Mouse (Mus musculus) ES-E14 (cell line): ENCODE data around the gene Mad1l1. TPM values are rescaled to one million over a fixed set of nuclear protein-coding genes. Genes with fewer than 3 reads are reported as not detected.

Experiments used
- DNase-seq: peaks from one replicate; pipeline ENCODE4 v3.0.0-alpha.2; 2013; ENCODE audit warnings: low read depth, low spot score
- H3K27ac ChIP-seq: 2 replicates; pipeline ENCODE4 v1.5.1; 2012; ENCODE audit warnings: low read depth, mild to moderate bottlenecking, low read length, moderate library complexity, mixed read lengths; ENCODE audit not compliant: poor library complexity, insufficient read depth, severe bottlenecking
- H3K36me3 ChIP-seq: 2 replicates; pipeline ENCODE4 v1.6.1; 2012; ENCODE audit warnings: mild to moderate bottlenecking, low read length, moderate library complexity, mixed read lengths; ENCODE audit not compliant: control insufficient read depth, poor library complexity, insufficient read depth, severe bottlenecking
- H3K4me1 ChIP-seq, 2 experiments: fragments of 150-350 bp in 1 of 2; sonication (generic) in 1 of 2; 2 replicates each; pipeline ENCODE4 v1.6.1; 2012; ENCODE audit warnings: low read length in 2 of 2, mild to moderate bottlenecking in 1 of 2, mixed read lengths in 1 of 2; ENCODE audit not compliant: control insufficient read depth in 2 of 2, insufficient read depth in 2 of 2, poor library complexity in 1 of 2
- H3K4me3 ChIP-seq, 2 experiments: fragments of 150-350 bp in 1 of 2; sonication (generic) in 1 of 2; 2 replicates each; pipeline ENCODE4 v1.5.1; 2012; ENCODE audit warnings: low read length in 2 of 2, low read depth in 1 of 2, mild to moderate bottlenecking in 1 of 2, mixed read lengths in 1 of 2; ENCODE audit not compliant: insufficient read depth in 1 of 2, poor library complexity in 1 of 2, severe bottlenecking in 1 of 2
- H3K9ac ChIP-seq: 2 replicates; pipeline ENCODE4 v1.6.1; 2012; ENCODE audit warnings: low read depth, mild to moderate bottlenecking, low read length, mixed read lengths; ENCODE audit not compliant: poor library complexity, insufficient read depth, severe bottlenecking
- H3K9me3 ChIP-seq: fragments of 150-350 bp; sonication (generic); 2 replicates; pipeline ENCODE4 v1.6.1; 2012; ENCODE audit warnings: low read depth, mild to moderate bottlenecking, low read length; ENCODE audit not compliant: control insufficient read depth, insufficient read depth
- CHD2 ChIP-seq: IDR thresholded peaks from 2 replicates; pipeline ENCODE4 v1.6.1; 2014; ENCODE audit warnings: mild to moderate bottlenecking, low read depth, low read length, inconsistent platforms
- HCFC1 ChIP-seq: IDR thresholded peaks from 2 replicates; pipeline ENCODE4 v1.6.1; 2012; ENCODE audit warnings: low read length, inconsistent platforms, borderline replicate concordance; ENCODE audit not compliant: insufficient read depth
- MAFK ChIP-seq: IDR thresholded peaks from 2 replicates; pipeline ENCODE4 v1.6.1; 2014; ENCODE audit warnings: mild to moderate bottlenecking, low read depth, low read length, inconsistent platforms; ENCODE audit not compliant: insufficient read depth
- ZC3H11A ChIP-seq: IDR thresholded peaks from 2 replicates; pipeline ENCODE4 v1.6.1; 2012; ENCODE audit warnings: low read depth, mild to moderate bottlenecking, inconsistent platforms, low read length, borderline replicate concordance
- ZNF384 ChIP-seq: IDR thresholded peaks from 2 replicates; pipeline ENCODE4 v1.6.1; 2012; ENCODE audit warnings: low read depth, low read length, inconsistent platforms
- in situ Hi-C, 2 experiments: fragments of 600-800 bp; cut with MboI; formaldehyde crosslinking; loops; one replicate each; pipeline ENCODE4 v1.15.1; 2025; ENCODE audit warnings: low sequenced_read_pairs in 2 of 2, inconsistent platforms in 1 of 2; ENCODE audit not compliant: unreplicated experiment in 2 of 2
- total RNA-seq: library from RNA; depleted of rRNA; stranded (reverse); fragments of 300-350 nt; gene quantifications from 2 replicates; pipeline ENCODE4 v1.2.3, GENCODE M21; 2012

Gene Mad1l1
- total RNA-seq, 1 experiment, result 47.2 TPM

GRCm38 (mm10) chr5:140350731-140351497, 29.6 kb upstream of the Mad1l1 start:
- no peak for TF ChIP-seq ZC3H11A
- TF ChIP-seq CHD2, result no peak
- TF ChIP-seq HCFC1, result no peak
- TF ChIP-seq ZNF384, result no peak
- in situ Hi-C loops, result no loop called here
- Histone ChIP-seq H3K4me1 (no peaks in the 10 kb centered on the region), H3K4me3 (no peak overlapping the region), H3K9ac (no peak overlapping the region), H3K27ac (no peak overlapping the region), H3K36me3 (peaks cover 53% of the 10 kb centered on the region), H3K9me3 (no peaks in the 10 kb centered on the region)
- no peak for DNase-seq

GRCm38 (mm10) chr5:140349882-140350281, 28.5 kb upstream of the Mad1l1 start:
- Histone ChIP-seq H3K36me3 (peaks cover 44% of the 10 kb centered on the region), H3K4me3 (no peak overlapping the region), H3K9ac (no peak overlapping the region), H3K4me1 (no peaks in the 10 kb centered on the region), H3K27ac (no peak overlapping the region; the same call in 1 of the 2 replicates), H3K9me3 (no peaks in the 10 kb centered on the region)
- TF ChIP-seq ZNF384, result no peak
- TF ChIP-seq HCFC1, result no peak
- TF ChIP-seq MAFK, result no peak
- no peak for TF ChIP-seq CHD2
- no peak for TF ChIP-seq ZC3H11A
- no peak for DNase-seq
- in situ Hi-C loops, result no loop called here

DNA sequence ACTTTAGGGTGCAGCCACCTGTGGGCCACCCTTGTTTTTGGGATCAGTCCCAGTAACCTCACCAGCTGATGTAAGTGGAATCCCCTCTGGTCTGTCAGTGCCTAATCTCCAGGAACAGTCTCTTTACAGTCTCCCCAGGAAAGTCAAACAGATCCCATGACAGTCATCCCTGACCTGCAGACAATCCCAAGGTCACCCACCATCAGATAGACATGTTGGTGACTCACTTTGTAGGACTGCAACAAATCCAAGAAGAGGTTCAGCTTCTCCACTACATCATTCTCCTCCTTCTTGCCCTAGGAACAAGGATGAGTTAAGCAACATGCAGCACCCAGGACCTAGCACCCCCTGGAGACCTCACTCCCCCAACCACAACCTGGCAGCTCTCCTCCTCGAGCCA, 24.7 kb upstream of the Mad1l1 start:
- Histone ChIP-seq H3K4me3 (no peak overlapping the region), H3K9me3 (no peaks in the 10 kb centered on the region), H3K27ac (no peak overlapping the region), H3K9ac (no peak overlapping the region), H3K4me1 (no peaks in the 10 kb centered on the region), H3K36me3 (peaks cover 34% of the 10 kb centered on the region; the same call in 1 of the 2 replicates)
- no peak for DNase-seq
- in situ Hi-C loops, result no loop called here
- no peak for TF ChIP-seq ZC3H11A
- no peak for TF ChIP-seq MAFK
- TF ChIP-seq CHD2, result no peak
- no peak for TF ChIP-seq ZNF384

DNA sequence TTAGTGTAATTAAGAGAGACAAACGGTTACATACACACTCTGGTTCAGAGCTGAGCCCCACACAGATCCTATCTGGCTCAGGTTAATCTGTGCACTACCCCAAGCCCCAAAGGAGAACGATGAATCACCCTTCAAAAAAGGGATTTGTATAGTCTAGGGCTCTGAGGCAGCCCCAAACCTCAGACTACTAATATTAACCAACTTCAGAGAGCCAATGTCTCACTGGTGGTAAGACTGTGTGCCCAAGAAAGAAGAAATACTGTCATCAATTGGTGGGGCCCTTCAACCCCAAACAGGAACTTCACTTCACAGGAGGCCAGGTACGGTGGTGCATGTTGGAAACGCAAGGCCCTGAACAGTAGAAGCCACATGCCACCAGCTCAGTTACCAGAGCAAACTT, 23.9 kb upstream of the Mad1l1 start:
- H3K9ac ChIP-seq, result no peak overlapping the region
- DNase-seq, result no peak
- no peak overlapping the region for H3K4me3 ChIP-seq
- no peaks in the 10 kb centered on the region for H3K4me1 ChIP-seq
- H3K9me3 ChIP-seq, result no peaks in the 10 kb centered on the region
- in situ Hi-C loops, result no loop called here
- H3K36me3 ChIP-seq, result peaks cover 35% of the 10 kb centered on the region; the same call in 1 of the 2 replicates
- TF ChIP-seq CHD2 (no peak), HCFC1 (no peak), MAFK (no peak), ZNF384 (no peak), ZC3H11A (no peak)
- H3K27ac ChIP-seq, result no peak overlapping the region

- Histone ChIP-seq H3K36me3 (peaks cover 46% of the 10 kb centered on the region; the same call in 1 of the 2 replicates), H3K9ac (no peak overlapping the region), H3K27ac (no peak overlapping the region), H3K9me3 (no peaks in the 10 kb centered on the region), H3K4me1 (no peaks in the 10 kb centered on the region), H3K4me3 (no peak overlapping the region)
- DNase-seq, result no peak
- in situ Hi-C loops, result no loop called here
- TF ChIP-seq ZC3H11A, result no peak
- no peak for TF ChIP-seq CHD2
- no peak for TF ChIP-seq ZNF384
- TF ChIP-seq MAFK, result no peak
- no peak for TF ChIP-seq HCFC1
Measured at GRCm38 (mm10) chr5:140342880-140343279, 21.5 kb upstream of the Mad1l1 start.
